Mouse (Mus musculus) embryonic facial prominence, embryonic 10.5 days (tissue): Measurements from ENCODE around the gene Kcnip2. TPM values are rescaled to one million over a fixed set of nuclear protein-coding genes. Genes with fewer than 3 reads are reported as not detected.

Experiments used
- DNase-seq: peaks from one replicate; pipeline ENCODE4 v3.0.0-alpha.2; 2017; ENCODE audit warnings: low spot score
- H3K27ac ChIP-seq: fragments of 300-500 bp; sonication (generic); replicated peaks from 2 replicates; pipeline ENCODE4 v1.5.1; 2016; ENCODE audit warnings: mild to moderate bottlenecking
- H3K27me3 ChIP-seq: fragments of 300-500 bp; sonication (generic); replicated peaks from 2 replicates; pipeline ENCODE4 v1.6.1; 2016; ENCODE audit warnings: low read depth, mild to moderate bottlenecking; ENCODE audit not compliant: poor library complexity, severe bottlenecking
- H3K36me3 ChIP-seq: fragments of 300-500 bp; sonication (generic); replicated peaks from 2 replicates; pipeline ENCODE4 v1.6.1; 2016; ENCODE audit warnings: mild to moderate bottlenecking, moderate library complexity
- H3K4me1 ChIP-seq: fragments of 300-500 bp; sonication (generic); 2 replicates; pipeline ENCODE4 v1.6.1; 2016
- H3K4me3 ChIP-seq: fragments of 300-500 bp; sonication (generic); 2 replicates; pipeline ENCODE4 v1.5.1; 2016; ENCODE audit warnings: mild to moderate bottlenecking, moderate library complexity
- H3K9me3 ChIP-seq: fragments of 300-500 bp; sonication (generic); 2 replicates; pipeline ENCODE4 v1.6.1; 2016; ENCODE audit warnings: mild to moderate bottlenecking
- WGBS: fragments of 180-500 bp; shearing (Covaris S2); methylation state at CpG from one replicate; pipeline ENCODE4 v1.1.7; 2016; 5-methylcytosine and 5-hydroxymethylcytosine counted together
- polyA plus RNA-seq: library from polyadenylated mRNA; unstranded; fragments of >200 nt; fragmentation: Nextera tagmentation; extraction: Ambion mirVana; gene quantifications from 2 replicates; pipeline ENCODE4 v1.2.1, GENCODE M21; 2016

The Kcnip2 gene
- polyA plus RNA-seq: 0.44 and 0.67 TPM in 2 replicates

DNA sequence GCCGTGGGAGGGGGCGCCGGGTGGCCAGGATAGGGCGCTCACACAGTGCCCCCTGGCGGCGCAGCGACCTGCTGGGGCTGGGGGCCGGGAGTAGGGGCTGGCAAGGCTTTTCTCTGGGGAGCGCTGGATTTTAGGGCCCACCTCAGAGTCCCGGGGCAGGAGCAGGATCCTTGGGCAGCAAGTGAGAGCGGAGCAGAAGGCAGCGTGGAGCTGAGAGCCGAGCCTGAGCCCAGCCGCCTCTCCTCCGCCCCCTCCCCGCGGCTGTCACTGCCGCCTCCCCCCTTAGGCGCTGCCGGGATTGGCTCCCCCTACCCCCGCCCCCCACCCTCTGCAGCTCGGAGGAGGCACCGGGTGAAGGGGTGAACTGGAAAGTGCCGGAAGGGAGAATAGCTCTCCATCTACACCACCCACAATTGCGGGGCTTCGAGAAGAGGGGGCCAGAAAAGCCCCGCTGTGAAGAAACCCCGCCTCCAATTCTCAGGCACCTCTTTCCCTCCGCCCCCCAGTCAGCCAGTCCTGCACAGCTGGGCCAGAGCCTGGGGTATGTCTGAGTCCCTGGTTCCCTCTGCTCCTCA, at the start of gene Kcnip2:
TSS of gene Kcnip2 (minus strand) at position 231 of the 575 bp plus-strand sequence.
- Histone ChIP-seq H3K4me1 (peaks cover 59% of the 10 kb centered on the region), H3K27ac (peak within 1 kb of the TSS; percentile 21; the same call in 1 of the 2 replicates), H3K9me3 (no peaks in the 10 kb centered on the region), H3K36me3 (peaks cover 12% of the 10 kb centered on the region), H3K4me3 (peak within 1 kb of the TSS; percentile 60), H3K27me3 (peaks cover 48% of the 10 kb centered on the region)
- 0% methylated on average over 29 of the region's 29 CpGs for WGBS
- DNase-seq: peak; percentile 68

DNA sequence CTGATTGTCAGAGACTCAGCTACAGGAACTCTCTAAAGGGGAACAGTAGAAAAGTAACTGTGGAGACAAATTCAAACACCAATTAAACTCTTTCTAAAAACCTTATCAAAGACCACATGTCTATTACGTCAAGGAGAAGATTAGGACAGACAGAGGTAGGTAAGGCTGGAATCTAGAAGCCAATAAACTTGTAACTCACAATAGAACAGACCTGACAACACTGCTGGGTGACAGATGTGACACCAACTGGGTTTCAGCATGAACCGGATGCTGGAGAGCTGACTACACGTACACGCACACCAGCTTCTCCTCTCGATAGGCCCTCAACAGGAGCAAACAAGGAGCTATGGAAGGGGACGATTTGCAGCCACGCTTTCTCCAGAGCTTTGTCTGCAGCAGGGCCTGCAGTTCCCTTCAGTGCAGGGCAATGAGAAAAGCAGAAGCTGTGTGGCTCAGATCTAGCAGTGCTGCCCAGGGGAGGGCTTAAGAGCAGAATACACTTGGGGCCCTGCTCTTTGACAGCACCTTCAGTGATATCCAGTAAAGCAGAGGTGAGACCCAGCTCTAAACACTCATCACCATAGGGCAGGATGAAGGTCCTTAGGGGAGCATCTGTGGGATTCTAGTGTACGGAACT, 39.5 kb upstream of the Kcnip2 start:
- 81% methylated on average over 8 of the region's 8 CpGs for WGBS
- Histone ChIP-seq H3K4me3 (no peak overlapping the region), H3K9me3 (no peaks in the 10 kb centered on the region), H3K4me1 (no peaks in the 10 kb centered on the region), H3K27me3 (no peaks in the 10 kb centered on the region), H3K27ac (0 out of 2 replicates have a peak overlapping the region, but pooled peaks have one; percentile 14), H3K36me3 (no peaks in the 10 kb centered on the region)
- DNase-seq: no peak

- Histone ChIP-seq H3K36me3 (no peaks in the 10 kb centered on the region), H3K9me3 (no peaks in the 10 kb centered on the region), H3K27me3 (no peaks in the 10 kb centered on the region), H3K4me1 (no peaks in the 10 kb centered on the region), H3K27ac (no peak overlapping the region), H3K4me3 (no peak overlapping the region)
- no peak for DNase-seq
- 87% methylated on average over 7 of the region's 7 CpGs for WGBS
These were observed 38.7 kb upstream of the Kcnip2 start for GRCm38 (mm10) chr19:45854521-45854920.

DNA sequence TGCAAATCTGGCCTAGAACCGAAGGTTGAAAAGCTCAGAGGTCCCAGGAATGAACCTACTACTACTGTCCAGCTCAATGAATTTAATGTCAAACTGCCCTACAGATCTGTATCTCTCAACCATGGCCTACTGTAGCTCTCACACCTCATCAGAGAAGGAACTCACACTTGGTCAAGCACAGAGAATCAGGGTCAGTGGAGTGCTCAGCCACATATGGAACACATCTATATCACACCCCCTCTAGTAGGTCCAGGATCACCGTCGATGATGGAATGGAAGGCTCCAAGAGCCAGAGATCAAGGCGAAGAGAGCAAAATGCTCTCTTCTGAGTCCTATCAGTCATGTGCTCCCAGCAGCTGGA, 31.9 kb upstream of the Kcnip2 start:
- 81% methylated on average over 4 of the region's 4 CpGs for WGBS
- Histone ChIP-seq H3K4me1 (peaks cover 24% of the 10 kb centered on the region), H3K4me3 (no peak overlapping the region), H3K9me3 (no peaks in the 10 kb centered on the region), H3K27me3 (no peaks in the 10 kb centered on the region), H3K36me3 (no peaks in the 10 kb centered on the region), H3K27ac (no peak overlapping the region; the same call in 1 of the 2 replicates)
- no peak for DNase-seq

GRCm38 (mm10) chr19:45847016-45847732, 31.3 kb upstream of the Kcnip2 start:
- H3K36me3 ChIP-seq: no peaks in the 10 kb centered on the region
- peaks cover 24% of the 10 kb centered on the region for H3K4me1 ChIP-seq
- DNase-seq: peak; percentile 42
- no peak overlapping the region for H3K27ac ChIP-seq
- WGBS: 90% methylated on average over 3 of the region's 3 CpGs
- no peak overlapping the region for H3K4me3 ChIP-seq
- no peaks in the 10 kb centered on the region for H3K27me3 ChIP-seq
- no peaks in the 10 kb centered on the region for H3K9me3 ChIP-seq

DNA sequence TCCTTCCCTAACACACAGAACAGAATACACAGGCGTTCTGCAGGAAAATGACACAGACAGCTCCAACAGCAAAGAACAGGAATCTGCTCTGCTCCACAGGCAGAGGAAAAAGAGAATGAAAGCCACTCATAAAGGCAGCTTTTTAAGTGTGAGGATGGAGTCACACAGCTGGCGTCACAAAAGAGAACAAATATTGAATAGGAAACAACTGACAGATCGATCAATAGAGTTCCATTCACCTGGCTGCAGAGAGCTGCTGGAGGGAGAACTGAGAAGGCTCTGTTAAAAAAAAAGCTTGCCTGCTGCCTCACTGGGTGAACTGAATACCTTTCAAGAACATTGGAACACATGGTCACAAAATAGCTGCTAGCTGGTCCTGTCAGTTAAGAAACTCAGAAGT, 28.3 kb upstream of the Kcnip2 start:
- WGBS: 59% methylated on average over 3 of the region's 3 CpGs

GRCm38 (mm10) chr19:45843424-45843823, 27.6 kb upstream of the Kcnip2 start:
- no peak for DNase-seq

More for the DNA sequence above, 28.3 kb upstream of the Kcnip2 start:
- DNase-seq: no peak
- H3K4me1 ChIP-seq: peaks cover 24% of the 10 kb centered on the region
- no peaks in the 10 kb centered on the region for H3K27me3 ChIP-seq
- H3K9me3 ChIP-seq: no peaks in the 10 kb centered on the region
- H3K27ac ChIP-seq: no peak overlapping the region; the same call in 1 of the 2 replicates
- no peak overlapping the region for H3K4me3 ChIP-seq
- H3K36me3 ChIP-seq: no peaks in the 10 kb centered on the region

GRCm38 (mm10) chr19:45837050-45837994, 21.5 kb upstream of the Kcnip2 start:
- H3K4me3 ChIP-seq: no peak overlapping the region
- H3K27ac ChIP-seq: peak overlapping the region; percentile 5; the same call in 1 of the 2 replicates

More at GRCm38 (mm10) chr19:45843424-45843823, 27.6 kb upstream of the Kcnip2 start:
- Histone ChIP-seq H3K4me1 (peaks cover 24% of the 10 kb centered on the region), H3K4me3 (no peak overlapping the region), H3K9me3 (no peaks in the 10 kb centered on the region), H3K27me3 (no peaks in the 10 kb centered on the region), H3K27ac (no peak overlapping the region), H3K36me3 (no peaks in the 10 kb centered on the region)
- WGBS: 46% methylated on average over 10 of the region's 10 CpGs

GRCm38 (mm10) chr19:45835490-45835889, 19.6 kb upstream of the Kcnip2 start:
- no peak overlapping the region for H3K27ac ChIP-seq

More at GRCm38 (mm10) chr19:45837050-45837994, 21.5 kb upstream of the Kcnip2 start:
- Histone ChIP-seq H3K4me1 (0 out of 2 replicates have a peak, but pooled peaks cover 4% of the 10 kb centered on the region), H3K36me3 (no peaks in the 10 kb centered on the region), H3K27me3 (no peaks in the 10 kb centered on the region), H3K9me3 (no peaks in the 10 kb centered on the region)
- DNase-seq: no peak
- 87% methylated on average over 12 of the region's 12 CpGs for WGBS

DNA sequence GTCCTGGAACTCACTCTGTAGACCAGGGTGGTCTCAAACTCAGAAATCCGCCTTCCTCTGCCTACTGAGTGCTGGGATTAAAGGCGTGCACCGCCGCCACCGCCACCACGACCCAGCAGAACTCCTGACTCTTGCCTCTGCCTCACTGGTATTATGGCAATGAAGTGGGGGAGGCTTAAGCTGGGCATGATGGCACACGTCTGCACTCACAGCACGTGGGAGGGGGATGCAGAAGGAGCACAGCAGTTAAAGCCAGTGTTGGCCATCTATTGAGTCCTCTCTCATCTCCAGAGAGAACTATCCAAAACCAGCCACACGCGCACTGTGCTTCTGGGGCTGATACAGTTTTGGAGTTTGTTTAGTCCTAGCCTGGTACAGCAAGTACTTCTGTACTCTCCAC, 17.8 kb upstream of the Kcnip2 start:
- no peak for DNase-seq
- no peak overlapping the region for H3K4me3 ChIP-seq
- whole genome bisulfite sequencing: 88% methylated on average over 10 of the region's 10 CpGs

More at GRCm38 (mm10) chr19:45835490-45835889, 19.6 kb upstream of the Kcnip2 start:
- Histone ChIP-seq H3K27me3 (no peaks in the 10 kb centered on the region), H3K36me3 (no peaks in the 10 kb centered on the region), H3K4me3 (no peak overlapping the region), H3K9me3 (no peaks in the 10 kb centered on the region), H3K4me1 (peaks cover 9% of the 10 kb centered on the region; the same call in 1 of the 2 replicates)
- no peak for DNase-seq
- 86% methylated on average over 10 of the region's 10 CpGs for WGBS

DNA sequence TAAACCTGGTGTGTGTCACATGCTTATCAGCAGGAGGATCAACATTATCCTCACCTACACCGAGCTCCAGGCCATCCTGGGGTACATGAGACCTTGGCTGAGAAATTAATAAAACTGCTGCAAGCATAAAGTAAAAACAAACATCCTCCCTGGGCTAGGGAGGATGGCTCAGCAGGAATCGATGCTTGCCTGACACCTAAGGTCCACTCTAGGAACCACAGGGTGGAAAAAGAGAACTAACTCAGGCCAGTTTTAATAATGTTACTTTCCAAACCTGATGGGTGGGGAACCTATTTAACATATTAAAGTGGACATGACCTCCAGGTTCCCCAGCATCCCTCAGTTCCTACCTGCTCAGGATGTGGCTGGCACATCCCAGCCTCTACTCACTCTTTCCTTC, 14.8 kb upstream of the Kcnip2 start:
- no peak for DNase-seq
- Histone ChIP-seq H3K4me3 (no peak overlapping the region), H3K9me3 (peaks cover 5% of the 10 kb centered on the region; the same call in 1 of the 2 replicates), H3K27me3 (no peaks in the 10 kb centered on the region), H3K27ac (no peak overlapping the region), H3K36me3 (peaks cover 7% of the 10 kb centered on the region), H3K4me1 (peaks cover 5% of the 10 kb centered on the region; the same call in 1 of the 2 replicates)
- WGBS: 69% methylated on average over 2 of the region's 2 CpGs

More for the DNA sequence above, 17.8 kb upstream of the Kcnip2 start:
- Histone ChIP-seq H3K27me3 (no peaks in the 10 kb centered on the region), H3K9me3 (no peaks in the 10 kb centered on the region), H3K4me1 (peaks cover 9% of the 10 kb centered on the region; the same call in 1 of the 2 replicates), H3K27ac (no peak overlapping the region), H3K36me3 (no peaks in the 10 kb centered on the region)
